Mouse (Mus musculus): ENCODE measurements around the gene Adamts20.

GRCm38 (mm10) chr15:94252962-94253712 lies 212.1 kb downstream of the Adamts20 start:
- TF ChIP-seq TAL1 (IDR thresholded peaks at IDR 0.05; ENCODE audit: low read length) (no peak), GATA1 (IDR thresholded peaks at IDR 0.05; ENCODE audit: low read length) (no peak)
